Mouse (Mus musculus): ENCODE data around the gene Hoxd9.

GRCm38 (mm10) chr2:74726973-74727639 is 29.6 kb downstream of the Hoxd9 start:
- TF ChIP-seq POLR2A (IDR thresholded peaks at IDR 0.05; ENCODE audit: extremely low read depth, insufficient read depth, low read length) (no peak), CTCF (IDR thresholded peaks at IDR 0.05; ENCODE audit: extremely low read depth, insufficient read depth, low read length) (no peak)

All from cortical plate, adult 2 months (tissue).